Mouse (Mus musculus) MN1 (cell line): Measurements from ENCODE around the gene Eif2d.

Experiments
- DNase-seq: peaks from one replicate; pipeline ENCODE4 v3.0.0-alpha.2; 2016; ENCODE audit warnings: low spot score

Eif2d gene

DNA sequence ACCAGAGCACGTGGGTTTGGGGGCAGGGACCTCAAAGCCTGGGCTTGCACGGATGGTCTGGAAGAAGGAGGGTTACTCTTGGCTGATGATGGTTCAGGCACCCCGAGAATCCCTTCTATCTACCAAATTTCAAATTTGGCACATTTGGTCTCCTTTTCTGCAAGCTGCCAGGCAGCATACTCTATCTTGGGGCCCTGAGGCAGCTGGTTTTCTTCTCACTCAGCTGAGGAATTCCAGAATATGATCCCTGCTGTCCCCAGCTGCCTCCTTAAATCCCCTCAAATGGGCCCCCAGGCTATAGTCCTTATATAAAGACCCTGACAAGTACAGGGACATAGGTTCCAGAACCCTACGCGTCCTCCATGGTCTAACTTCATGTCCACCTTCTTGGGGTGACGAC is 60.4 kb downstream of the Eif2d start:
- no peak for DNase-seq

DNA sequence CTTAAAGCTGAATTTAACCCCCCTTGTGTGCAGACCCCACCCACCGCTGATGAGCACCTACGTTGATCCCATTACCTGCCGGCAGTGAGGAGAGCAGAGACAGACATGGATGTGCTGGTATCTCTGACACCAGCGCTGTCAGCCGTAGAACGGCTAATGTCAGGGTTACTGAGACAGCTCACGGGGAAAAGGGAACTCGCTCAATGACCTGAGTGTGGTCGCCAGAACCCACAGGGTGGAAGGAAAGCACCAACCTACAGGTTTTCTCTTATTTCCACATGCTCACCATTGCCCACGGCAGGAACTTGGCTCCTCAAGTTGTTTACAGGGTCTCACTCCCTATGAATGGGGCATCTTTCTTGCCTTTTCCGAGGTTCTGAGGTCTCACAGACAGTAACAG is 66.0 kb downstream of the Eif2d start:
- no peak for DNase-seq

DNA sequence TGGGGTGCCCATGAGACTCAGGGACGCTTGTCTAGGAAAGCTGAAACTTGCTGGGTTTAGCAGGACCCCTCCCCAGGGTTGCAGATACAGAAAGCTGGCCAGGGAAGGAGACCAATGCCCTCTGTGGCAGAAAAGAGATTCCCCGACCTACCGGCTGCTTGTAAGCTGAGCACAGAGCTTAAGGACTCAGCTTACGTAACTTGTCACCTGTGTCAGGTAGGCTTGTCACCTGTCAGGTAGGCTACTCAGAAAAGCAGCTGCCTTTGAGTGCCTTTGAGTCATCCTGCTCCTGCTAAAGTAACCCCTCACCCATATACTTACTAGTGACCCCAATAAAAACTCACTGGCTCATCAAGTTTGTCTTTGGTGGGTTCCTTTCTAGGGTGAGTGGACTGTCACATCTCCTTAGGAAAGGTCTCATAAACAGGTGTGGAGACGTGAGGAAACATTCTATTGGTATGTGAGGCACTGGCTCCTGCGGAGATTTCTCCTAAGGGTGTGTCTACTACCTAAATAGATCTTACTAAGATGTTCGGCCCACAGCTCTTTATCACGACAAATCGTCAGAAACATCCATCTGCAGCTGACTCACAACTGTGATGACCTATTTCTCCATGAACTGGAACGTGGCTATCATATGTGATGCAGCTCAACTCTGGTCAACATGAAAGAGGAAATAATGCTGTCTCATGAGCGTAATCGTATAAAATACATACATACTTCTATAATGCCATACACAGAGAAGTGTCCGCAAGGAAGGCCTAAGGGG is 69.0 kb downstream of the Eif2d start:
- DNase-seq, result no peak

DNA sequence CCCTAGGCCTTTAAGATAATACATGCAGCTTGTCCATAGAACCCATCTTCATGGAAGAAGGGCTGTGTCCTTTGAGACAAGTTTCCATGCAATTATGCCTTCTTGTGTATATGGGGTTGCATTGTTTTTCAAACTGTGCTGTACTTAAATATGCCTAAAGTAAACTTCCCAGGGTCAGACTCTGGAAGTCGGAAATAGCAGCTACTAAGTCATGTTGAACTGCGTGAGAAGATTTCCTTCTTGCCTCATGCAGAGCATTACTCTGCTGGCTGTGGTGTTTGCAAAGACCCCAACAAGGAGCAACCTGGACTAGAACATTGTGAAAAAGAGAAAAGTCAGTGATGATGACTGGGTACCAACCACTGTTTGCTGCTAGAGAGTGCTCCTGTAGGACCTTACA is 70.4 kb downstream of the Eif2d start:
- DNase-seq, result no peak

DNA sequence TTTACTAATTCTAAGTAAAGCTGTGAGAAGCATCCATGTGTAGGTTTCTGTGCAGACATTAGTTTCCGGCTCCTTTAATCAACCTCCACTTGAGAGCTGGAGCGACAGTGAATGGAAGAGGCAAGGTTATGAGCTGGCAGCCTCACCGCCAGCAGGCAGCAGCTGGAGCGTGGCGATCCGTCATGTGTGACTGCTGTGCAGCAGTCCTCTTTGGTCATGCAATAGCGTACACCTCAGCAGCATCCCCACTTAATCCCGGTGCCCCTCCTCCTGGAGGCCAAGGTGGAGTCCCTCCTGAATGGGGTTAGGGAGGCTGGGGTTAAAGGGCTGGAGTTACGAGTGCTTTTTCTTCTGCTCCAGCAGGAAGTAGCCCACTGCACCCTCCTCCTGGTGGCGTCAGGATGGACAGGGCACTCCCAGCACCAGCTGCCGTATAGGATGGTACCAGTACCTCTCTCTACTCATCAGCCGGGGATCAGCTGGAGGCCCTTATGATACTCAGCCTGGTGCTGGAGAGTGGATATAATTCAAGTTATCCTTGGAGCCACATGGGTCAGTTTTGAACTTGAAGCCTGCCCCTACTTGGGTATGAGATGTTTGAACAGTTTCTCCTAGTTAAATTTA is 72.0 kb downstream of the Eif2d start:
- no peak for DNase-seq

DNA sequence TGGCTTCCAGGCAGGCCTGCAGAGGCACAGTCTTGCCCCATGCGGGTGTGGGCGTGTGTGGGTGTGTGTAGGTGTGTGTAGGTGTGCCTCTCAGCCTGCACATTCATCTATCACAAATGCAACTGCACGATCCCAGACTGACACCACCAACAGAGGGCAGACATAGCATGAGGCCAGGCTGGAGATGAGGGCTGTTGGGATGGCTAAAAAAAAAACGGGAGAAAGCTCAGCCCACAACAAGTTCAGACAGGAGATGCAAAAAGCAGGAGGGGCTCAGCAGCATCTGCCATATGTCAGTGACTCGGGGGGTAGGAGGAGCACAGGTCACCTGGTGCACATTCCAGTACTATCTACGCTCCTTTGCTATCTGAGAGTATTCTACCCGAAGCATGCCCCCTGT is 75.2 kb downstream of the Eif2d start:
- no peak for DNase-seq

DNA sequence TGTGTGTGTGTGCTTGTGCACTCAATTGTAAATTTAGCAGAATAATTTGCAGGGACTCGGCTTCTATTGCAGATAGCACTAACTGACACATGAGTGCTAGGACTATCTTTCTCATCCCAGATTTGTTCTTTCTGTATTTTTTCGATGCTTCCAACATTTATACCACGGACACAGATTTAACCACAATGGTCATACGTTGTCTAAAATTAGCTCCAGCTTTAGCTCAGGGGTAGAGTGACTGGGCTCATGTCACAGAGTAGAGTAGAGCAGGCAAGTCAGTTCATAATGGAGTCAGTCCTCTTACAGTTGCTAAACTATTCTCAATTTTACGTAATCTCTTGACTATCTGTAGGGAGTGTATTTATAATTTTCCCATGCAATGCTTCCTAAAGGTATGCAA is 75.7 kb downstream of the Eif2d start:
- no peak for DNase-seq

DNA sequence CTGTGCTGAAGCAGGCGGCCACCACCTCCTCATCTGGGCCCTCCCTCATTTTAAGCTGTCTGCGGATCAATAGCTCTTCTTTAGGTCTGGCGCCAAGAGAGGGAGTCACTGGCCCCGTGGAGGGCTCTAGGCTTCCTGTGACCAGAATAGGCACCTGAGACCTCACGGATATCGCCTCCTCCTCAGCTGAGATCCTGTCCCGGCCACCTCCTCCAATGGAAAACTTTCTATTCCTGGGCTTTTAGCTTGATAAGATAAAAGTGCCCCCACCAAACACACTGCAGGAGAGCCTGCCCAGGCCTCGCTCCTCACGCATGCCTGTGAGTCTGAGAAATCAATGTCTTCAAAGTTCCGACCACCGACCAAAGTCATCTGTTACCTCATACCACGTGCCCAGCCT is 80.5 kb downstream of the Eif2d start:
- no peak for DNase-seq

DNA sequence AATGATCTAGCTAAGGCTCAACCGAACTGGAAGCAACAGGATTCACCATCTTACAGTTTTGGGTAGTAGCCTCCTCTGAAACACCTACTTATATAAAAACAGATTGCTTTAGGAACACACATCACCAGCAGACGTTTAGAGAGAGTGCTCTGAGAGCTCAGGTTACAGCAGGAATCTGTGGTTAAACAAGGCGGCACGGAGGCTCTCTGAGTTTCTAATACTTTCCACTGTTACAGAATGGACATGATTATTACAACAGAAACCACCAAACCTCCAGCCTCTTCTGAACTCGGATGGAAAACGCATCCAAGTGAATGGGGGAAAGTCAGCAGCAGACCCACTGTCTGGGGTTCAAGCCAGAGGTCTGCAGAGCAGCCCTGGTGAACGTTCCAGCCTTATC is 83.1 kb downstream of the Eif2d start:
- DNase-seq, result no peak
